Mouse (Mus musculus) CH12.LX (cell line): ENCODE data around the gene Tmem106a.

Experiments
- CHD2 ChIP-seq: IDR thresholded peaks from 2 replicates; pipeline ENCODE4 v1.6.1; 2011; ENCODE audit warnings: low read length, improper control_type of control experiment
- CTCF ChIP-seq, 2 experiments: IDR thresholded peaks in 1 of 2; conservative IDR thresholded peaks in 1 of 2; 2 replicates each; pipeline ENCODE4 v1.5.1; 2011 to 2012; ENCODE audit warnings: low read depth in 2 of 2, low read length in 2 of 2, improper control_type of control experiment in 1 of 2, inconsistent platforms in 1 of 2, mild to moderate bottlenecking in 1 of 2, moderate library complexity in 1 of 2
- ELF1 ChIP-seq: IDR thresholded peaks from 2 replicates; pipeline ENCODE4 v1.6.1; 2014; ENCODE audit warnings: low read depth, mild to moderate bottlenecking, inconsistent platforms, low read length, improper control_type of control experiment
- EP300 ChIP-seq: IDR thresholded peaks from 2 replicates; pipeline ENCODE4 v1.6.1; 2011; ENCODE audit warnings: low read length, improper control_type of control experiment
- JUN ChIP-seq: IDR thresholded peaks from 2 replicates; pipeline ENCODE4 v1.6.1; 2011; ENCODE audit warnings: low read depth, mild to moderate bottlenecking, low read length, improper control_type of control experiment, moderate library complexity; ENCODE audit not compliant: insufficient read depth
- MAFK ChIP-seq: IDR thresholded peaks from 2 replicates; pipeline ENCODE4 v1.6.1; 2011; ENCODE audit warnings: low read length, improper control_type of control experiment; ENCODE audit not compliant: insufficient replicate concordance
- POLR2A ChIP-seq: IDR thresholded peaks from 2 replicates; pipeline ENCODE4 v1.6.1; 2011; ENCODE audit warnings: low read depth, mild to moderate bottlenecking, improper control_type of control experiment, low read length
- SMC3 ChIP-seq: IDR thresholded peaks from 2 replicates; pipeline ENCODE4 v1.6.1; 2011; ENCODE audit warnings: low read depth, low read length, improper control_type of control experiment
- TBP ChIP-seq: conservative IDR thresholded peaks from 2 replicates; pipeline ENCODE4 v1.6.1; 2011; ENCODE audit warnings: low read depth, low read length, improper control_type of control experiment
- TCF12 ChIP-seq: IDR thresholded peaks from 2 replicates; pipeline ENCODE4 v1.6.1; 2014; ENCODE audit warnings: low read depth, mild to moderate bottlenecking, inconsistent platforms, low read length, improper control_type of control experiment
- USF1 ChIP-seq: IDR thresholded peaks from 2 replicates; pipeline ENCODE4 v1.6.1; 2014; ENCODE audit warnings: low read depth, mild to moderate bottlenecking, inconsistent platforms, low read length, improper control_type of control experiment
- USF2 ChIP-seq: conservative IDR thresholded peaks from 2 replicates; pipeline ENCODE4 v1.6.1; 2011; ENCODE audit warnings: low read depth, low read length, improper control_type of control experiment
- ZNF384 ChIP-seq: IDR thresholded peaks from 2 replicates; pipeline ENCODE4 v1.6.1; 2012; ENCODE audit warnings: low read depth, low read length, improper control_type of control experiment, inconsistent platforms

DNA sequence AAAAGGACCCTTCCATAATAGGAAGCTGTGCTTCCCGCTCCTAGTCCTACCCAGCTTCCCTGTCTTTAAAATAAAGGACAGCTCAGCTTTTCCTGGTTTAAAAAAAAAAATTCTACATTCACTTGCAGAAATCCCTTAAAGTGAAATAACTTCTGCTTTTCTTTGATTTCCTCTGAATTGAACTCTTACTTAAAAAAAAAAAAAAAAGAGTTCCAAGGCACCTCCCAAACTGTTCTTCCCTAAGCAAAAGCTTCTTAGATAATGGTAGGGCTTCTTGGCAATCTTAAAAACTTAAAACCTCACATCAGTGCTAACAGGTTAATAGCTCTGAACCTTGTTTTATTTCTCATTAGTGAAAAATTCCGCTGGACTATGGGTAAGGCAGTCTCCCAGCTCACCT lies 1.2 kb downstream of the Tmem106a start:
- TF ChIP-seq EP300 (no peak), ELF1 (no peak), TCF12 (no peak), POLR2A (no peak), USF2 (no peak), CTCF (conservative IDR thresholded peaks at IDR 0.05 in 1 of 2, IDR thresholded peaks at IDR 0.05 in 1 of 2; ENCODE audit: low read depth in 2 of 2, low read length in 2 of 2) (no peak), SMC3 (no peak), USF1 (no peak), MAFK (no peak), JUN (no peak), ZNF384 (no peak), CHD2 (no peak), TBP (no peak)
